Mouse (Mus musculus) MEL (cell line): Measurements from ENCODE around the gene Yipf1. TPM values are rescaled to one million over a fixed set of nuclear protein-coding genes. Genes with fewer than 3 reads are reported as not detected.

Experiments used
- DNase-seq: peaks from one replicate; pipeline ENCODE4 v3.0.0; 2011; ENCODE audit warnings: low read depth, low spot score
- H3K27ac ChIP-seq: 2 replicates; pipeline ENCODE4 v1.5.1; 2012; ENCODE audit warnings: low read depth, mild to moderate bottlenecking, control low read depth, low read length, moderate library complexity; ENCODE audit not compliant: control insufficient read depth
- H3K27me3 ChIP-seq, 2 experiments: fragments of 150-350 bp in 1 of 2; sonication (generic) in 1 of 2; 2 replicates each; pipeline ENCODE4 v1.6.1; 2012; ENCODE audit warnings: low read length in 2 of 2, mild to moderate bottlenecking in 2 of 2, improper control_type of control experiment in 1 of 2, moderate library complexity in 1 of 2; ENCODE audit not compliant: insufficient read depth in 2 of 2, control insufficient read depth in 1 of 2
- H3K36me3 ChIP-seq, 2 experiments: 2 replicates each; pipeline ENCODE4 v1.6.1; 2012 to 2014; ENCODE audit warnings: low read length in 2 of 2, improper control_type of control experiment in 1 of 2, inconsistent platforms in 1 of 2, mild to moderate bottlenecking in 1 of 2; ENCODE audit not compliant: insufficient read depth in 2 of 2, control insufficient read depth in 1 of 2
- H3K4me1 ChIP-seq, 2 experiments: fragments of 150-350 bp in 1 of 2; sonication (generic) in 1 of 2; 2 replicates each; pipeline ENCODE4 v1.6.1; 2012; ENCODE audit warnings: low read length in 2 of 2, improper control_type of control experiment in 1 of 2, mild to moderate bottlenecking in 1 of 2; ENCODE audit not compliant: insufficient read depth in 2 of 2, control insufficient read depth in 1 of 2
- H3K4me3 ChIP-seq, 2 experiments: fragments of 150-350 bp in 1 of 2; sonication (generic) in 1 of 2; 2 replicates each; pipeline ENCODE4 v1.5.1; 2012; ENCODE audit warnings: low read depth in 2 of 2, low read length in 2 of 2, mild to moderate bottlenecking in 2 of 2, moderate library complexity in 2 of 2, control low read depth in 1 of 2, improper control_type of control experiment in 1 of 2; ENCODE audit not compliant: control insufficient read depth in 1 of 2, insufficient read depth in 1 of 2
- H3K79me2 ChIP-seq: 2 replicates; pipeline ENCODE4 v1.6.1; 2012; ENCODE audit warnings: mild to moderate bottlenecking, low read length, moderate library complexity; ENCODE audit not compliant: control insufficient read depth, poor library complexity, insufficient read depth
- H3K9ac ChIP-seq: 2 replicates; pipeline ENCODE4 v1.6.1; 2012; ENCODE audit warnings: low read depth, mild to moderate bottlenecking, control low read depth, low read length, moderate library complexity; ENCODE audit not compliant: control insufficient read depth, poor library complexity, severe bottlenecking
- H3K9me3 ChIP-seq: fragments of 150-350 bp; sonication (generic); replicated peaks from 2 replicates; pipeline ENCODE4 v1.6.1; 2012; ENCODE audit warnings: mild to moderate bottlenecking, low read length, improper control_type of control experiment, moderate library complexity; ENCODE audit not compliant: insufficient read depth
- BHLHE40 ChIP-seq: IDR thresholded peaks from 2 replicates; pipeline ENCODE4 v1.6.1; 2012; ENCODE audit warnings: low read depth, mild to moderate bottlenecking, inconsistent platforms, low read length, improper control_type of control experiment, borderline replicate concordance
- CHD1 ChIP-seq: IDR thresholded peaks from 2 replicates; pipeline ENCODE4 v1.6.1; 2012; ENCODE audit warnings: low read depth, mild to moderate bottlenecking, inconsistent platforms, low read length, improper control_type of control experiment
- CTCF ChIP-seq, 3 experiments: IDR thresholded peaks in 2 of 3; conservative IDR thresholded peaks in 1 of 3; 2 replicates each; pipeline ENCODE4 v1.5.1; 2011 to 2012; ENCODE audit warnings: low read length in 3 of 3, low read depth in 2 of 3, mild to moderate bottlenecking in 2 of 3, improper control_type of control experiment in 1 of 3, inconsistent platforms in 1 of 3, mixed read lengths in 1 of 3, moderate library complexity in 1 of 3; ENCODE audit not compliant: control insufficient read depth in 1 of 3, insufficient read depth in 1 of 3, poor library complexity in 1 of 3, severe bottlenecking in 1 of 3
- E2F4 ChIP-seq: IDR thresholded peaks from 2 replicates; pipeline ENCODE4 v1.6.1; 2011; ENCODE audit warnings: low read depth, low read length, improper control_type of control experiment, borderline replicate concordance
- ELF1 ChIP-seq: IDR thresholded peaks from 2 replicates; pipeline ENCODE4 v1.6.1; 2014; ENCODE audit warnings: low read depth, mild to moderate bottlenecking, inconsistent platforms, low read length, improper control_type of control experiment, moderate library complexity
- EP300 ChIP-seq, 2 experiments: IDR thresholded peaks; 2 replicates each; pipeline ENCODE4 v1.6.1; 2011; ENCODE audit warnings: improper control_type of control experiment in 2 of 2, low read length in 2 of 2, low read depth in 1 of 2, mild to moderate bottlenecking in 1 of 2
- ETS1 ChIP-seq: IDR thresholded peaks from 2 replicates; pipeline ENCODE4 v1.6.1; 2012; ENCODE audit warnings: low read depth, mild to moderate bottlenecking, inconsistent platforms, low read length, improper control_type of control experiment, moderate library complexity
- GABPA ChIP-seq: IDR thresholded peaks from 2 replicates; pipeline ENCODE4 v1.6.1; 2012; ENCODE audit warnings: low read depth, mild to moderate bottlenecking, inconsistent platforms, low read length, improper control_type of control experiment, moderate library complexity
- GATA1 ChIP-seq: IDR thresholded peaks from 2 replicates; pipeline ENCODE4 v1.6.1; 2011; ENCODE audit warnings: low read depth, low read length, improper control_type of control experiment
- HCFC1 ChIP-seq: IDR thresholded peaks from 2 replicates; pipeline ENCODE4 v1.6.1; 2012; ENCODE audit warnings: low read depth, mild to moderate bottlenecking, inconsistent platforms, low read length, improper control_type of control experiment, moderate library complexity
- KAT2A ChIP-seq: conservative IDR thresholded peaks from 2 replicates; pipeline ENCODE4 v1.6.1; 2012; ENCODE audit warnings: low read depth, low read length, improper control_type of control experiment, inconsistent platforms
- MAFK ChIP-seq: IDR thresholded peaks from 2 replicates; pipeline ENCODE4 v1.6.1; 2011; ENCODE audit warnings: low read depth, mild to moderate bottlenecking, low read length, improper control_type of control experiment, borderline replicate concordance
- MAX ChIP-seq: IDR thresholded peaks from 2 replicates; pipeline ENCODE4 v1.6.1; 2011; ENCODE audit warnings: low read length, improper control_type of control experiment
- MAZ ChIP-seq: IDR thresholded peaks from 2 replicates; pipeline ENCODE4 v1.6.1; 2012; ENCODE audit warnings: low read depth, mild to moderate bottlenecking, inconsistent platforms, low read length, improper control_type of control experiment
- MEF2A ChIP-seq: IDR thresholded peaks from 2 replicates; pipeline ENCODE4 v1.6.1; 2014; ENCODE audit warnings: low read depth, mild to moderate bottlenecking, inconsistent platforms, low read length, improper control_type of control experiment; ENCODE audit not compliant: poor library complexity, insufficient replicate concordance, severe bottlenecking; ENCODE audit errors: extremely low read depth
- MXI1 ChIP-seq: IDR thresholded peaks from 2 replicates; pipeline ENCODE4 v1.6.1; 2011; ENCODE audit warnings: mild to moderate bottlenecking, low read depth, low read length, improper control_type of control experiment
- MYB ChIP-seq: IDR thresholded peaks from 2 replicates; pipeline ENCODE4 v1.6.1; 2011; ENCODE audit warnings: mild to moderate bottlenecking, low read depth, low read length, improper control_type of control experiment
- MYC ChIP-seq: IDR thresholded peaks from 2 replicates; pipeline ENCODE4 v1.6.1; 2011; ENCODE audit warnings: low read depth, mild to moderate bottlenecking, low read length, improper control_type of control experiment, moderate library complexity
- NRF1 ChIP-seq: IDR thresholded peaks from 2 replicates; pipeline ENCODE4 v1.6.1; 2014; ENCODE audit warnings: low read depth, mild to moderate bottlenecking, inconsistent platforms, low read length, improper control_type of control experiment, moderate library complexity; ENCODE audit not compliant: poor library complexity, insufficient read depth, severe bottlenecking
- POLR2A ChIP-seq, 2 experiments: IDR thresholded peaks; 2 replicates each; pipeline ENCODE4 v1.6.1; 2011 to 2012; ENCODE audit warnings: low read length in 2 of 2, mild to moderate bottlenecking in 2 of 2, control low read depth in 1 of 2, improper control_type of control experiment in 1 of 2, low read depth in 1 of 2, moderate library complexity in 1 of 2; ENCODE audit not compliant: control insufficient read depth in 1 of 2, insufficient read depth in 1 of 2, poor library complexity in 1 of 2
- POLR2AphosphoS2 ChIP-seq: IDR thresholded peaks from 2 replicates; pipeline ENCODE4 v1.6.1; 2011; ENCODE audit warnings: low read length, improper control_type of control experiment
- POLR2AphosphoS5 ChIP-seq: IDR thresholded peaks from 2 replicates; pipeline ENCODE4 v1.6.1; 2012; ENCODE audit warnings: low read depth, borderline replicate concordance, mild to moderate bottlenecking, inconsistent platforms, low read length, moderate library complexity, mixed read lengths
- RAD21 ChIP-seq: IDR thresholded peaks from 2 replicates; pipeline ENCODE4 v1.6.1; 2011; ENCODE audit warnings: mild to moderate bottlenecking, low read depth, low read length, improper control_type of control experiment
- RCOR1 ChIP-seq: IDR thresholded peaks from 2 replicates; pipeline ENCODE4 v1.6.1; 2012; ENCODE audit warnings: low read depth, mild to moderate bottlenecking, inconsistent platforms, low read length, improper control_type of control experiment
- SIN3A ChIP-seq: IDR thresholded peaks from 2 replicates; pipeline ENCODE4 v1.6.1; 2012; ENCODE audit warnings: low read length, improper control_type of control experiment, inconsistent platforms
- TAL1 ChIP-seq: IDR thresholded peaks from 2 replicates; pipeline ENCODE4 v1.6.1; 2012; ENCODE audit warnings: mild to moderate bottlenecking, inconsistent platforms, low read length, moderate library complexity, mixed read lengths
- TBP ChIP-seq: IDR thresholded peaks from 2 replicates; pipeline ENCODE4 v1.8.0; 2011; ENCODE audit warnings: low read depth, low read length, improper control_type of control experiment
- TCF12 ChIP-seq: IDR thresholded peaks from 2 replicates; pipeline ENCODE4 v1.6.1; 2014; ENCODE audit warnings: low read depth, mild to moderate bottlenecking, inconsistent platforms, low read length, improper control_type of control experiment, moderate library complexity
- UBTF ChIP-seq: IDR thresholded peaks from 2 replicates; pipeline ENCODE4 v1.6.1; 2012; ENCODE audit warnings: low read depth, mild to moderate bottlenecking, inconsistent platforms, low read length, improper control_type of control experiment, moderate library complexity, borderline replicate concordance; ENCODE audit not compliant: insufficient read depth
- USF1 ChIP-seq: IDR thresholded peaks from 2 replicates; pipeline ENCODE4 v1.6.1; 2014; ENCODE audit warnings: low read depth, mild to moderate bottlenecking, inconsistent platforms, low read length, improper control_type of control experiment, moderate library complexity
- USF2 ChIP-seq, 2 experiments: IDR thresholded peaks; 2 replicates each; pipeline ENCODE4 v1.6.1; 2011 to 2012; ENCODE audit warnings: improper control_type of control experiment in 2 of 2, low read length in 2 of 2, borderline replicate concordance in 1 of 2, inconsistent platforms in 1 of 2, low read depth in 1 of 2, mild to moderate bottlenecking in 1 of 2; ENCODE audit not compliant: insufficient read depth in 1 of 2
- ZC3H11A ChIP-seq: IDR thresholded peaks from 2 replicates; pipeline ENCODE4 v1.6.1; 2012; ENCODE audit warnings: low read depth, mild to moderate bottlenecking, inconsistent platforms, low read length, improper control_type of control experiment
- ZKSCAN1 ChIP-seq: IDR thresholded peaks from 2 replicates; pipeline ENCODE4 v1.6.1; 2012; ENCODE audit warnings: low read depth, mild to moderate bottlenecking, inconsistent platforms, low read length, improper control_type of control experiment, moderate library complexity
- ZMIZ1 ChIP-seq: IDR thresholded peaks from 2 replicates; pipeline ENCODE4 v1.6.1; 2012; ENCODE audit warnings: low read depth, mild to moderate bottlenecking, inconsistent platforms, low read length, improper control_type of control experiment, moderate library complexity
- ZNF384 ChIP-seq: IDR thresholded peaks from 2 replicates; pipeline ENCODE4 v1.6.1; 2012; ENCODE audit warnings: low read depth, mild to moderate bottlenecking, inconsistent platforms, low read length, improper control_type of control experiment
- polyA plus RNA-seq, 2 experiments: library from polyadenylated mRNA; stranded (reverse) in 1 of 2; unstranded in 1 of 2; fragments of >175 nt in 1 of 2; fragments of >200 nt in 1 of 2; gene quantifications; 2 replicates each; pipeline versions ENCODE4 v1.2.1 to v1.2.4; 2012; ENCODE audit warnings: low replicate concordance in 2 of 2, low read depth in 1 of 2; ENCODE audit not compliant: insufficient read length in 2 of 2, insufficient read depth in 1 of 2, missing spikeins in 1 of 2
- total RNA-seq: library from RNA; depleted of rRNA; stranded (reverse); fragments of 300-350 nt; gene quantifications from 2 replicates; pipeline ENCODE4 v1.2.3, GENCODE M21; 2012

The Yipf1 gene
- total and polyA plus RNA-seq, 3 experiments, result 40.6 to 549 (median 43.5) TPM

DNA sequence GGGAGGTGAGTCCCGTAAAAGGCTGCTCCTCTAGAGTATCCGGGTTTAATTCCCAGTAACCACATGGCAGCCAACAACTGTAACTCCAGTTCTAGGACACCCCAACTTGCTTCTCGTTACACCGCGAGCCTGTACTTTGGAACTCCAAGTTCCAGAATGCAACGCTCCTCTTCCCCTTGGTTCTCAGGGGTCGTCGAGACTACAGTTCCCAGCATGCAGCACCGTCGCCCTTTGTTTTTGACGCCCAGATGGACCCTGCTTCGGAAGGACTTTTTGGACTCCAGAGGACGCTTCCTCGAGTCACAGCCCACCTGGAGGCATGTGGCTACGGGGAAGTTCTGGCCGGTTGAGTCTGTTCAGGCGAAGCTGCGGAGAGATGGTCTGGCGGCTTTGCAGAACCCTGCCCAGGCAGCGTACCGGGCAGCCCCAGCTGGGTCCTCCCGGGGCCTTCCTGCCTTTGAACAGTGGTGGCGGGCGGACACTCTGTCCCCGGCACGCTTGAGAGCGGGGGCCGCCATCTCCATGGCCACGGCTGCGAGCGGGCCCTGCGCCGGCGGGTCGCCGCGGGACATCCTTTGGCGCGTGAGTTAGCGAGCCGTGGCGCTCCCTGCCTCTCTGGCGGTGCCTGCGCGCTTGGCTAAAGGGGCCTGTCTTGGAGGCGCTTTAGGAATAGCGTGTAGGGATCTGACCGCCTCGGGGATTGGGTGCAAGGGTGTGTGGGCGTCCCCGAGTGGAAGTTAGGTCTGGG is 53.6 kb downstream of the Yipf1 start, which contains the start of gene Ndc1:
TSS of gene Ndc1 (plus strand) at position 218 of the 748 bp plus-strand sequence.
- no peaks in the 10 kb centered on the region for H3K9me3 ChIP-seq
- peak within 1 kb of the TSS; percentile 82 for H3K27ac ChIP-seq
- H3K9ac ChIP-seq, result peak within 1 kb of the TSS; percentile 92
- H3K79me2 ChIP-seq, result peaks cover 17% of the 10 kb centered on the region
- DNase-seq, result peak; percentile 97
- H3K4me3 ChIP-seq, result peak within 1 kb of the TSS; percentile 75 to 97
- H3K27me3 ChIP-seq, result no peaks in the 10 kb centered on the region
- H3K36me3 ChIP-seq, result peaks cover 15 to 17% of the 10 kb centered on the region in 2 experiments
- H3K4me1 ChIP-seq, result peaks cover 0 to 5% of the 10 kb centered on the region in 2 experiments; a peak in 1 of 4 replicates
- TF ChIP-seq TCF12, result peak; percentile 59; the same call in 1 of the 2 replicates
- no peak for TF ChIP-seq ZNF384
- peak; percentile 98 for TF ChIP-seq HCFC1
- TF ChIP-seq UBTF, result no peak
- TF ChIP-seq POLR2A (IDR thresholded peaks at IDR 0.05; ENCODE audit: control insufficient read depth in 1 of 2, insufficient read depth in 1 of 2, low read depth in 1 of 2, low read length in 2 of 2, poor library complexity in 1 of 2), result peak; percentile 86 to 98
- TF ChIP-seq TAL1, result no peak
- no peak for TF ChIP-seq ZC3H11A
- no peak for TF ChIP-seq RAD21
- TF ChIP-seq GATA1, result no peak
- TF ChIP-seq CHD1, result no peak
- no peak for TF ChIP-seq ZKSCAN1
- TF ChIP-seq MEF2A, result 0 out of 2 replicates have a peak, but pooled peaks have one; percentile 14
- TF ChIP-seq POLR2AphosphoS2, result peak; percentile 67; the same call in 1 of the 2 replicates
- TF ChIP-seq ETS1, result no peak
- TF ChIP-seq MYB, result no peak
- TF ChIP-seq MAX, result peak; percentile 99
- peak; percentile 77; the same call in 1 of the 2 replicates for TF ChIP-seq MAZ
- no peak for TF ChIP-seq USF2 (IDR thresholded peaks at IDR 0.05; ENCODE audit: borderline replicate concordance in 1 of 2, insufficient read depth in 1 of 2, low read depth in 1 of 2, low read length in 2 of 2)
- TF ChIP-seq MAFK, result no peak
- peak; percentile 82; the same call in 1 of the 2 replicates for TF ChIP-seq MYC
- TF ChIP-seq BHLHE40, result no peak
- TF ChIP-seq ZMIZ1, result peak; percentile 37; the same call in 1 of the 2 replicates
- peak; percentile 33; the same call in 1 of the 2 replicates for TF ChIP-seq TBP
- no peak for TF ChIP-seq CTCF (IDR thresholded peaks at IDR 0.05 in 2 of 3, conservative IDR thresholded peaks at IDR 0.05 in 1 of 3; ENCODE audit: control insufficient read depth in 1 of 3, insufficient read depth in 1 of 3, low read depth in 2 of 3, low read length in 3 of 3, poor library complexity in 1 of 3, severe bottlenecking in 1 of 3)
- TF ChIP-seq E2F4, result peak; percentile 76; the same call in 1 of the 2 replicates
- no peak for TF ChIP-seq POLR2AphosphoS5
- TF ChIP-seq USF1, result no peak
- TF ChIP-seq GABPA, result no peak
- no peak for TF ChIP-seq EP300 (IDR thresholded peaks at IDR 0.05; ENCODE audit: low read depth in 1 of 2, low read length in 2 of 2)
- TF ChIP-seq KAT2A, result peak; percentile 94
- TF ChIP-seq MXI1, result peak; percentile 91
- 0 out of 2 replicates have a peak, but pooled peaks have one; percentile 26 for TF ChIP-seq NRF1
- TF ChIP-seq RCOR1, result no peak
- 0 out of 2 replicates have a peak, but pooled peaks have one; percentile 46 for TF ChIP-seq ELF1
- TF ChIP-seq SIN3A, result peak; percentile 95
